Mouse (Mus musculus) ES-E14 (cell line): ENCODE results near the gene Gm29049. TPM values are rescaled to one million over a fixed set of nuclear protein-coding genes. Genes with fewer than 3 reads are reported as not detected.
"Not testable (repeated sequence)": the region's sequence is repeated elsewhere in the genome, so short reads cannot be mapped to it uniquely, and the experiment has no call there.

ENCODE experiments used
- DNase-seq: peaks from one replicate; pipeline ENCODE4 v3.0.0-alpha.2; 2013; ENCODE audit warnings: low read depth, low spot score
- H3K27ac ChIP-seq: 2 replicates; pipeline ENCODE4 v1.5.1; 2012; ENCODE audit warnings: low read depth, mild to moderate bottlenecking, low read length, moderate library complexity, mixed read lengths; ENCODE audit not compliant: poor library complexity, insufficient read depth, severe bottlenecking
- H3K36me3 ChIP-seq: 2 replicates; pipeline ENCODE4 v1.6.1; 2012; ENCODE audit warnings: mild to moderate bottlenecking, low read length, moderate library complexity, mixed read lengths; ENCODE audit not compliant: control insufficient read depth, poor library complexity, insufficient read depth, severe bottlenecking
- H3K4me1 ChIP-seq, 2 experiments: fragments of 150-350 bp in 1 of 2; sonication (generic) in 1 of 2; 2 replicates each; pipeline ENCODE4 v1.6.1; 2012; ENCODE audit warnings: low read length in 2 of 2, mild to moderate bottlenecking in 1 of 2, mixed read lengths in 1 of 2; ENCODE audit not compliant: control insufficient read depth in 2 of 2, insufficient read depth in 2 of 2, poor library complexity in 1 of 2
- H3K4me3 ChIP-seq, 2 experiments: fragments of 150-350 bp in 1 of 2; sonication (generic) in 1 of 2; 2 replicates each; pipeline ENCODE4 v1.5.1; 2012; ENCODE audit warnings: low read length in 2 of 2, low read depth in 1 of 2, mild to moderate bottlenecking in 1 of 2, mixed read lengths in 1 of 2; ENCODE audit not compliant: insufficient read depth in 1 of 2, poor library complexity in 1 of 2, severe bottlenecking in 1 of 2
- H3K9ac ChIP-seq: 2 replicates; pipeline ENCODE4 v1.6.1; 2012; ENCODE audit warnings: low read depth, mild to moderate bottlenecking, low read length, mixed read lengths; ENCODE audit not compliant: poor library complexity, insufficient read depth, severe bottlenecking
- H3K9me3 ChIP-seq: fragments of 150-350 bp; sonication (generic); 2 replicates; pipeline ENCODE4 v1.6.1; 2012; ENCODE audit warnings: low read depth, mild to moderate bottlenecking, low read length; ENCODE audit not compliant: control insufficient read depth, insufficient read depth
- in situ Hi-C, 2 experiments: fragments of 600-800 bp; cut with MboI; formaldehyde crosslinking; loops; one replicate each; pipeline ENCODE4 v1.15.1; 2025; ENCODE audit warnings: low sequenced_read_pairs in 2 of 2, inconsistent platforms in 1 of 2; ENCODE audit not compliant: unreplicated experiment in 2 of 2
- total RNA-seq: library from RNA; depleted of rRNA; stranded (reverse); fragments of 300-350 nt; gene quantifications from 2 replicates; pipeline ENCODE4 v1.2.3, GENCODE M21; 2012; rRNA removed

The Gm29049 gene
- not detected in 2 replicates for total RNA-seq

DNA sequence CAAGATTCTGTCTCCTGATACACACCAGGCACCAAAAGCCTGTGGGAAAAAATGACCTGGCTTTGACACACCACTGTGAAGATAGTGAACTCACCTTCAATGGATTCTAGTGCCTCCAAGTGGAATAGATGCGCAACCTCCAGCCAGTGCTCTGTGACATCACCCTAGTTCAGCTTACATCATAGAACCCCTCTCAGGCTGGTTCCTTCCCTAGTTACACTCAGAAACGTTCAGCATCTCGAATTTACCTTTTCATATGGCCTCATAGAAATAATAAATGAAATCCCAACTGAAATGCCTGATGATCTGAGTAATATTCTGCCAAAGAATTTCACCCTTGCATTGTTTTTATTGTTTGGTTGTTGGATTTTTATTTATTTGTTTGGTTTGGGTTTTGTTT lies at the start of gene Gm29049:
TSS of gene Gm29049 (minus strand) at position 101 of the 400 bp plus-strand sequence.
- DNase-seq, H3K9me3 ChIP-seq, H3K27ac ChIP-seq, in situ Hi-C loops, H3K9ac ChIP-seq, H3K4me1 ChIP-seq, H3K36me3 ChIP-seq, H3K4me3 ChIP-seq: not testable (repeated sequence)

Other genes starting within 250 kb of the Gm29049 start
- not detected in 2 replicates for gene Gm20825, start 74.3 kb upstream of the Gm29049 start, total RNA-seq